Mouse (Mus musculus): ENCODE measurements around the gene Cx3cr1. TPM values are rescaled to one million over a fixed set of nuclear protein-coding genes. Genes with fewer than 3 reads are reported as not detected.
"Not testable (repeated sequence)": the region's sequence is repeated elsewhere in the genome, so short reads cannot be mapped to it uniquely, and the experiment has no call there.

The Cx3cr1 gene
- polyA plus RNA-seq, 1 experiment from 2014 or later, result 3.9 TPM

DNA sequence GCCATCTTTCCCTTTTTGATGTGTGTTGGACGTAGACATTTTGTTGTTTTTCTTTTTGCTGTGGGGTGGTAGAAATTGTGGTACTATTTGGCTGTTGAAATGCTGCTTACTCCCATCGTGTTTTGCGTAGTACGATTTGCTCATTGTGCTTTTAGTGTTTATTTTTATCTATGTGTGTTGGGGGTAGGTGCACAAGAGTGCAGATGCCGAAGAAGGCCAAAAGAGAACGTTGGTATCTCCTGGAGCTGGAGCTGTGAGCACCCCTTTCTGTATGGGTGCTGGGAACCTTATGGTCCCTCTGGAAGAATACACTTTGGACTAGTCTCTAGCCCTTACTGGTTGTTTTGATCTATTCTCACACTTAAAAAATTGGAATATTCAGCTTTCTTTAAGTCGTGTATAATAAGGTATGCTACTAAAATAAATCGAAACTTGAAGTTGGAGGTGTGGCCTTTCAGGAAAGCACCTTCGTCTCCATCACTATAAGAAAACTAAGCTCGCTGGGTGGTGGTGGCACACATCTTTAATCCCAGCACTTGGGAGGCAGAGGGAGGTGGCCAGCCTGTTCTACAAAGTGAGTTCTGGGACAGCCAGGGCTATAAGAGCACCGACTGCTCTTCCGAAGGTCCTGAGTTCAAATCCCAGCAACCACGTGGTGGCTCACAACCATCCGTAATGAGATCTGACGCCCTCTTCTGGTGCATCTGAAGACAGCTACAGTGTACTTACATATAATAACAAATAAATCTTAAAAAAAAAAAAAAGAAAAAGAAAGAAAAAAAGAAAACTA is 41.7 kb upstream of the Cx3cr1 start:
- Histone ChIP-seq H3K27ac (ENCODE audit: low read depth, low read length) (peak overlapping the region; percentile 90; the same call in 1 of the 2 replicates), H3K9ac (ENCODE audit: low read length) (peak overlapping the region; percentile 33; the same call in 1 of the 2 replicates)
- WGBS, result 80% methylated on average over 15 of the region's 15 CpGs

DNA sequence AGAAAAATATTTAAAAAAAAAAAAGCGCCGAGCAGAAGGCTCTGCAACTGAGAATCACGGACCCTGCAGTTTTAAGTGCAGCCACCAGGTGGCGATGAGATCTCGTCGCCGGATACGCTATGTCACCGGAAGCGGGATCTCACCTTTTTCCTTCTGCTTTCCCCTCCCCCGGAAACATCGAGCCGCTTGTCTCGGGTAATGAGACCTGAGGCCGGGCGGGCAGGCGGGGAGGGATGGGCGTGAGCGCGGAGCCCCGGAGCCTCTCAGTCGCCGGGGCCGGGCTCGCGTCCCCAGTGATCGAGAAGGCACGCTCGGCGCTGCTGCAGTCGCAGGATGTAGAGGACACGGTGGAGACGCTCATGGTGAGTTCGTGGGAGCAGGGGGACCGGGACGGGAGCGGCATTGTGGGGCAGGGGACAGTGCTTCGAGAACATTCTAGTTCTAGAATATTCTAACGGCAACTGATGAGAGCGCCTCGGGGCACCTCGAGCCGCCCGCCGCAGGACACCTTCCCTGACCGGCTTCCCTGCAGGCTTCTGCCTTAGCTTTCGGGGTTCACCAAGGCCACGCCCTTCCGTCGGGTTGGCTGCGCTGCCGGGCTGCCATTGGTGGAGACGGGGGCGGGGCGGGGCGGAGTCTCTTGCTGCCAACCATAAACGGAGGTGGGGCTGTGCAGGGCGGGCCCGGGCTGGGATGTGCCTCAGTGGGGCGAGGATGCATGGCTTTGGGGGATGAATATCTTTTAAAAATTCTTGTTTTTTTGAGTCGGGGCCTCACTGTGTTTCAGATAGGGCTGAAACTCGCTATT is 40.7 kb upstream of the Cx3cr1 start, which contains the start of gene Slc25a38:
TSS of gene Slc25a38 (plus strand) at position 164 of the 808 bp plus-strand sequence.
- Histone ChIP-seq H3K36me3 (ENCODE audit: control insufficient read depth, insufficient read depth, low read length) (no peaks in the 10 kb centered on the region), H3K27ac (ENCODE audit: low read depth, low read length) (peak within 1 kb of the TSS; percentile 90), H3K4me3 (ENCODE audit: low read depth, low read length) (peak within 1 kb of the TSS; percentile 70), H3K4me2 (ENCODE audit: low read depth, low read length, severe bottlenecking) (peak within 1 kb of the TSS; percentile 62), H3K9me3 (ENCODE audit: control insufficient read depth, low read length) (no peaks in the 10 kb centered on the region), H3K9ac (ENCODE audit: low read length) (peak within 1 kb of the TSS; percentile 65), H3K27me3 (ENCODE audit: control insufficient read depth, insufficient read depth, low read length) (no peaks in the 10 kb centered on the region), H3K4me1 (replicated peaks; ENCODE audit: control insufficient read depth, insufficient read depth, low read length) (no peaks in the 10 kb centered on the region)
- WGBS, result 2% methylated on average over 62 of the region's 62 CpGs
- DNase-seq (ENCODE audit: low spot score) (peak; percentile 97), ATAC-seq (replicated peaks; ENCODE audit: low FRiP score) (peak; percentile 98)

More for the DNA sequence above, 41.7 kb upstream of the Cx3cr1 start:
- Histone ChIP-seq H3K4me3 (ENCODE audit: low read depth, low read length) (peak overlapping the region; percentile 70), H3K4me1 (replicated peaks; ENCODE audit: control insufficient read depth, insufficient read depth, low read length) (no peaks in the 10 kb centered on the region), H3K4me2 (ENCODE audit: low read depth, low read length, severe bottlenecking) (peak overlapping the region; percentile 62), H3K27me3 (ENCODE audit: control insufficient read depth, insufficient read depth, low read length) (no peaks in the 10 kb centered on the region), H3K9me3 (ENCODE audit: control insufficient read depth, low read length) (no peaks in the 10 kb centered on the region), H3K36me3 (ENCODE audit: control insufficient read depth, insufficient read depth, low read length) (no peaks in the 10 kb centered on the region)
- ATAC-seq (replicated peaks; ENCODE audit: low FRiP score), result no peak
- DNase-seq (ENCODE audit: low spot score), result no peak

- not testable (repeated sequence) for H3K36me3 ChIP-seq (ENCODE audit: control insufficient read depth, insufficient read depth, low read length); H3K4me1 ChIP-seq (replicated peaks; ENCODE audit: control insufficient read depth, insufficient read depth, low read length); ATAC-seq (replicated peaks; ENCODE audit: low FRiP score); H3K27me3 ChIP-seq (ENCODE audit: control insufficient read depth, insufficient read depth, low read length); DNase-seq (ENCODE audit: low spot score); H3K27ac ChIP-seq (ENCODE audit: low read depth, low read length); H3K9me3 ChIP-seq (ENCODE audit: control insufficient read depth, low read length); H3K9ac ChIP-seq (ENCODE audit: low read length); H3K4me2 ChIP-seq (ENCODE audit: low read depth, low read length, severe bottlenecking); H3K4me3 ChIP-seq (ENCODE audit: low read depth, low read length)
- 96% methylated on average over 12 of the region's 12 CpGs for WGBS
Measured at GRCm38 (mm10) chr9:120108953-120109352, 39.3 kb upstream of the Cx3cr1 start.

- DNase-seq (ENCODE audit: low spot score) (no peak), ATAC-seq (replicated peaks; ENCODE audit: low FRiP score) (no peak)
- no peaks in the 10 kb centered on the region for H3K27me3 ChIP-seq (ENCODE audit: control insufficient read depth, insufficient read depth, low read length)
- H3K4me1 ChIP-seq (replicated peaks; ENCODE audit: control insufficient read depth, insufficient read depth, low read length), result no peaks in the 10 kb centered on the region
- H3K27ac ChIP-seq (ENCODE audit: low read depth, low read length), result no peak overlapping the region
- 88% methylated on average over 2 of the region's 2 CpGs for WGBS
- H3K4me2 ChIP-seq (ENCODE audit: low read depth, low read length, severe bottlenecking), result no peak overlapping the region
- H3K36me3 ChIP-seq (ENCODE audit: control insufficient read depth, insufficient read depth, low read length), result no peaks in the 10 kb centered on the region
- no peak overlapping the region for H3K9ac ChIP-seq (ENCODE audit: low read length)
- no peak overlapping the region for H3K4me3 ChIP-seq (ENCODE audit: low read depth, low read length)
- peaks cover 6% of the 10 kb centered on the region; the same call in 1 of the 2 replicates for H3K9me3 ChIP-seq (ENCODE audit: control insufficient read depth, low read length)
Measured at GRCm38 (mm10) chr9:120101165-120101564, 31.5 kb upstream of the Cx3cr1 start.

DNA sequence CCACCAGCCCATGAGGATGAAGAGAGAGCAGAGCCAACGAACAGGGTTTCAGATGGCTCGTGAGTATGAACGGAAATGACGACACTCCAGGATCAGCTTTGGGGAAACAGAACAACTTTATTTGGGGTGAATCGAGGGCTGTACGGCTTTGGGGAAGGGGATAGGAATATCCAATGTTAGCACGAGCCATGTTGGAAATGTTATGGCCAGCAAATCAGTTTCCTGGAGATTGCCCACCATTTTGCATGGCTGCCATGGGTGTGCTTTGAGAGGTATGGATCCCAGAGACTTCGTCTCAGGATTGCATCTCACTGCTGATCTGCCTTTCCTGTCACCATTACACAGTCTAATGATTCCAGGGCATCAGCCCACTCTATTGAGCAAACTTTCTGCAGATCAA is 29.6 kb upstream of the Cx3cr1 start:
- Histone ChIP-seq H3K9ac (ENCODE audit: low read length) (no peak overlapping the region), H3K9me3 (ENCODE audit: control insufficient read depth, low read length) (peaks cover 6% of the 10 kb centered on the region; the same call in 1 of the 2 replicates), H3K4me3 (ENCODE audit: low read depth, low read length) (no peak overlapping the region), H3K27me3 (ENCODE audit: control insufficient read depth, insufficient read depth, low read length) (no peaks in the 10 kb centered on the region), H3K27ac (ENCODE audit: low read depth, low read length) (no peak overlapping the region), H3K4me1 (replicated peaks; ENCODE audit: control insufficient read depth, insufficient read depth, low read length) (no peaks in the 10 kb centered on the region), H3K4me2 (ENCODE audit: low read depth, low read length, severe bottlenecking) (no peak overlapping the region), H3K36me3 (ENCODE audit: control insufficient read depth, insufficient read depth, low read length) (no peaks in the 10 kb centered on the region)
- DNase-seq (ENCODE audit: low spot score) (no peak), ATAC-seq (replicated peaks; ENCODE audit: low FRiP score) (no peak)
- WGBS, result 90% methylated on average over 8 of the region's 8 CpGs

DNA sequence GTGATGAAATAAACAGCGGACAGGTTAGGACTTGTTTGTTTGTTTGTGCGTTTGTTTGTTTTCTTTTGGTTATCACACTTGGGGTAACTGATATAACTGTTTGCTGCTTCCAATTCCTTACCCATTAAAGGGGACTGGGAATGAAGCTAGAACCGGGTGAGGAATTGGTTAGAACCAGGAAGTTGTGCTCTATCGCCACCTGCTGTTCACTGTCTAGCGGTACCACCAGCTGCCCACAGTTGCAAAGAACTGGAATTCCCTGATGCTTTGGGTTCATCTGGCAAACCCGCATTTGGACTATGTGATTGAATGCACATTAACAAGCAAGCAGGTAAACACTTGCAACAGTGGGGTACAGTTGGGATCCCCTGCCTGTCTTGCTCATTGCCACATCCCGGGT is 29.0 kb upstream of the Cx3cr1 start:
- no peak overlapping the region for H3K9ac ChIP-seq (ENCODE audit: low read length)
- H3K27me3 ChIP-seq (ENCODE audit: control insufficient read depth, insufficient read depth, low read length), result no peaks in the 10 kb centered on the region
- WGBS, result 20% methylated on average over 7 of the region's 7 CpGs
- H3K4me1 ChIP-seq (replicated peaks; ENCODE audit: control insufficient read depth, insufficient read depth, low read length), result no peaks in the 10 kb centered on the region
- H3K27ac ChIP-seq (ENCODE audit: low read depth, low read length), result no peak overlapping the region
- H3K4me3 ChIP-seq (ENCODE audit: low read depth, low read length), result no peak overlapping the region
- no peaks in the 10 kb centered on the region for H3K36me3 ChIP-seq (ENCODE audit: control insufficient read depth, insufficient read depth, low read length)
- no peak for ATAC-seq (replicated peaks; ENCODE audit: low FRiP score)
- peaks cover 4% of the 10 kb centered on the region; the same call in 1 of the 2 replicates for H3K9me3 ChIP-seq (ENCODE audit: control insufficient read depth, low read length)
- H3K4me2 ChIP-seq (ENCODE audit: low read depth, low read length, severe bottlenecking), result no peak overlapping the region
- peak; percentile 75 for DNase-seq (ENCODE audit: low spot score)

DNA sequence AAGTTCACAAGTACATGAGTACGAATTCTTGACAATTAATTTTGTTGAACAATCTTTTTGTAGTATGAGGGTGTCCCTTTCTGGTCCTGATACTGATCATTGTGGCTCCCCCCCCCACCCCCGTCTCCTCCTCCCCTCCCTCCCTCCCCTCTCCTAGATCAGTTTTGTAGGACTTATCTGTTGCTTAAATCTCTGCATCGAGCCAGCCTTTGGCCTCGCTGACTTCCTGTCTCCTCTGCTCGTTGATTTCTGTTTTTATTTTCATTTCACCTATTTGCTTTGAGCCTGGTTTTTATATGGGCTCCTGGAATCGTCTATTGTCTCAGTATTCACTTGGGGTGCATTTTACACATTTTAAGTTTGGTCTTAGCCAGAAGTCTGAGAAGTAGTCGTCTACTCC is 26.2 kb upstream of the Cx3cr1 start:
- WGBS, result 83% methylated on average over 7 of the region's 7 CpGs
- Histone ChIP-seq H3K9me3 (ENCODE audit: control insufficient read depth, low read length) (no peaks in the 10 kb centered on the region), H3K4me2 (ENCODE audit: low read depth, low read length, severe bottlenecking) (no peak overlapping the region), H3K4me1 (replicated peaks; ENCODE audit: control insufficient read depth, insufficient read depth, low read length) (no peaks in the 10 kb centered on the region), H3K27ac (ENCODE audit: low read depth, low read length) (no peak overlapping the region), H3K4me3 (ENCODE audit: low read depth, low read length) (no peak overlapping the region), H3K36me3 (ENCODE audit: control insufficient read depth, insufficient read depth, low read length) (no peaks in the 10 kb centered on the region), H3K27me3 (ENCODE audit: control insufficient read depth, insufficient read depth, low read length) (no peaks in the 10 kb centered on the region), H3K9ac (ENCODE audit: low read length) (no peak overlapping the region)
- ATAC-seq (replicated peaks; ENCODE audit: low FRiP score) (no peak), DNase-seq (ENCODE audit: low spot score) (no peak)

DNA sequence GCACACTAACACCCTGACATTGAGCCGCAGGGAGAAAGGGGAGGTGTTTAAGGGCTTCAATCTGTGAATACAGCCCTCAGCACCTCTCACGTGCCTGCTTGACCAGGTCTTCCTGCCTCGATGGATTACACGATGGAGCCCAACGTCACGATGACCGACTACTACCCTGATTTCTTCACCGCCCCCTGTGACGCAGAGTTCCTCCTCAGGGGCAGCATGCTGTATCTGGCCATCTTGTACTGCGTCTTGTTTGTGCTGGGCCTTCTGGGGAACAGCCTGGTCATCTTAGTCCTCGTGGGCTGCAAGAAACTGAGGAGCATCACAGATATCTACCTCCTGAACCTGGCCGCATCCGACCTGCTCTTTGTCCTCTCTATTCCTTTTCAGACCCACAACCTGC is 24.0 kb upstream of the Cx3cr1 start:
- H3K27ac ChIP-seq (ENCODE audit: low read depth, low read length), result no peak overlapping the region
- no peaks in the 10 kb centered on the region for H3K36me3 ChIP-seq (ENCODE audit: control insufficient read depth, insufficient read depth, low read length)
- no peaks in the 10 kb centered on the region for H3K27me3 ChIP-seq (ENCODE audit: control insufficient read depth, insufficient read depth, low read length)
- DNase-seq (ENCODE audit: low spot score) (no peak), ATAC-seq (replicated peaks; ENCODE audit: low FRiP score) (no peak)
- no peak overlapping the region for H3K9ac ChIP-seq (ENCODE audit: low read length)
- H3K4me2 ChIP-seq (ENCODE audit: low read depth, low read length, severe bottlenecking), result no peak overlapping the region
- 91% methylated on average over 13 of the region's 13 CpGs for WGBS
- no peak overlapping the region for H3K4me3 ChIP-seq (ENCODE audit: low read depth, low read length)
- H3K4me1 ChIP-seq (replicated peaks; ENCODE audit: control insufficient read depth, insufficient read depth, low read length), result no peaks in the 10 kb centered on the region
- no peaks in the 10 kb centered on the region for H3K9me3 ChIP-seq (ENCODE audit: control insufficient read depth, low read length)
